Mouse (Mus musculus): ENCODE data around the gene Eno1.
A peak's percentile ranks its signal among the peaks of the same experiment; 100 is the strongest.
"Not testable (repeated sequence)": the region's sequence is repeated elsewhere in the genome, so short reads cannot be mapped to it uniquely, and the experiment has no call there.

The Eno1 gene

DNA sequence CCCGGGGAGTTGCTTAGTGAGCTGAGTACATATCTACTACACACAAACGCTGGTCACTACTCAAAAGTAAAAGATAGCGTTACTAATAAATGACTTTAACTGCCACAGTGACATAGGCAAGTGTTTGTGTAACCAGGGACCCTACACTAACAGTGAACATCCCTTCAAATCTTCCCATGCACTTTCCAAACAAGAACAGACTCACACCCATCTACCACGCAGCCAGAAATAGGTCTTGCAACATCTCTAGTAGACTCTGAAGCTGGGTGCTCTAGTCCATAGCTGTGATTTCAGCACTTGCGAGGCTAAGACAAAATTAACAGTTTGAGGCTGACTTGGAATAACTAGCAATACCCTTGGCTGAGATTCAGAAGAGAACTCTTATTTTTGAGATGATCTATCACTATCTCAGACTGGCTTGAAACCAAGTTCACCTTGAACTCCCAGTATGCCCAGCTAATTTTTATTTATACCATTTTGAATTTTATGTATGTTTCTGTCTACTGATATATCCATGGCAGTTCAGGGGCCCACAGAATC lies 13.3 kb downstream of the Eno1 start:
- ATAC-seq (ENCODE audit: low TSS enrichment) = peak; percentile 83

DNA sequence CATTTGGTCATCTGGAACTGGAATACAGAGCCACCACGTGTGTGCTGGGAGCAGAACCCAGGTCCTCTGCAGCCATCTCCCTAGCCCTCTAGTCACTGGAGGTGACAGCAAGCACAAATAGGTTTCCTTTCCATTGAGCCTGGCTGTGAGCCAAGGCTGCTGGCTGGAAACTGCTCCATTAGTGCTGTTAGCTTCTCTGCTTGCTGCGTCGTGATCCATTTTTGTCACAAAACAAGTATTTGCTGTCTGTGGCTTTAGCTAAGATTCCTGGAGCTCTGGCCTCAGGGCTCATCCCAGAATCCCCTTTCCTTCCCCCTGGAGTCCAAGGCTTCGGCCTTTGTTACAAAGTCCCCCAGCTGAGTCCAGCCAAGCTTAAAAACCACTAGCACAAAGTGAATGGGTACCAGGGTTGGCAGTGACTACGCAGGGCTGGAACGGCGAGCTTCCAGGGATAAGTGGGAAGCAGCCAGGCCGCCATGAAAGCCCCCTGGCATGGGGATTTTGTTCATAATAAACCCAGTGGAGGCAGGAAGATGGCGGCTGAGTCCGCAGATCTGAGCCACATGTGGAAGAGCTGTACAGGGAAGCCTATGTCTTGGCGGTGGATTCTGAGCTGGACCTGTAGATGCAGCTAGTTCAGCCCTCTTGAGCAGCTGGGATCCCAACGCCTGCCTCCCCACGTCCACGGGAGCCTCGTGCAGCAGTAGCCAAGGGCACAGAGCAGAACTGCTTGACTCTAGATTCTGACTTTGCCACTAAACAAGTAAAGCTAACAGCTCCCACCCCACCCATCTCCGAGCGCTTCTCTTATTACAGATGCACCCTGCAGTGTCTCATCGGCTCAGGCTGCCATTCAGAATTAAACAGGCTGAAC lies 14.3 kb downstream of the Eno1 start:
- no peak for ATAC-seq (ENCODE audit: low TSS enrichment)

DNA sequence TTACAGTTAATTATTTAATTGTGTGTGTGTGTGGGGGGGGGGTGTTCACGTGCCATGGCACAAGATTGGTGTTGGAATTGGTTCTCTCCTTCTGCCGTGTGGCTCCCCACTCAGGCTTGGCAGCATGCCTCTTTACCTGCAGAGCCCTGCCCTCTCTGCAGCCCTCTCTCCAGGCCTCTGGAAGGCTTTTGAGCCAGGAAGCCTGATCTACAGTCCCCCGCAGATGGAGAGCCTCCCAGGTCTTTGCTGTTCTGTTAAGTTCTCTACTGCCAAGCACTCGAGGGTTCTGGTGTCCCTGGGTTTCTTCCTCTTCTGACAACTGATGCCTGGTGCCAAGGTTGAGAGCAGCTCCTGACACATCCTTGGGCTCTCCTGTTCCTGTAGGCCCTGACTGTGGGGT lies 17.9 kb downstream of the Eno1 start:
- ATAC-seq (ENCODE audit: low TSS enrichment) = no peak

DNA sequence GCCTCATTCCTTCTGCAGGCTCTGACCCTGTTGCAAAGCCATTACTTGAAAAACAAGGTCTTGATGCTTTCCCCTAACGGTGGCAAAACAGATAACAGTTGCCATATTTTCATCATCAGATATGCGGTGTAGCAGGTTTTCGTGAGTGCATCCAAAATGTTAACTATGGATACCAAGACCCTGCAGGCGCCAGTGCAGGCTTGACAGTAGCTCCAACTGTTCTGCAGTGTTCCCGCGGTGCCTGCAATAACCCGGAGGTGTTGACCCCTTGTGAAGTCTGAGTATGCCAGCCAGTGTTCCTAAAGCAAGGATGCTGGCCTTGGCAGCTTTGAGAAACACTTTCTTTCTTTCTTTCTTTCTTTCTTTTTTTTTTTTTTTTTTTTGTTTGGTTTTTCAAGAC lies 18.7 kb downstream of the Eno1 start:
- no peak for ATAC-seq (ENCODE audit: low TSS enrichment)

GRCm38 (mm10) chr4:150257252-150258204 lies 21.0 kb downstream of the Eno1 start:
- ATAC-seq (ENCODE audit: low TSS enrichment) = peak; percentile 61

GRCm38 (mm10) chr4:150258388-150258787 lies 21.9 kb downstream of the Eno1 start:
- ATAC-seq (ENCODE audit: low TSS enrichment) = peak; percentile 58

GRCm38 (mm10) chr4:150259577-150259976 lies 23.1 kb downstream of the Eno1 start:
- no peak for ATAC-seq (ENCODE audit: low TSS enrichment)

GRCm38 (mm10) chr4:150260111-150260510 lies 23.6 kb downstream of the Eno1 start:
- no peak for ATAC-seq (ENCODE audit: low TSS enrichment)

- no peak for ATAC-seq (ENCODE audit: low TSS enrichment)
Observed at GRCm38 (mm10) chr4:150260745-150261144, 24.2 kb downstream of the Eno1 start.

DNA sequence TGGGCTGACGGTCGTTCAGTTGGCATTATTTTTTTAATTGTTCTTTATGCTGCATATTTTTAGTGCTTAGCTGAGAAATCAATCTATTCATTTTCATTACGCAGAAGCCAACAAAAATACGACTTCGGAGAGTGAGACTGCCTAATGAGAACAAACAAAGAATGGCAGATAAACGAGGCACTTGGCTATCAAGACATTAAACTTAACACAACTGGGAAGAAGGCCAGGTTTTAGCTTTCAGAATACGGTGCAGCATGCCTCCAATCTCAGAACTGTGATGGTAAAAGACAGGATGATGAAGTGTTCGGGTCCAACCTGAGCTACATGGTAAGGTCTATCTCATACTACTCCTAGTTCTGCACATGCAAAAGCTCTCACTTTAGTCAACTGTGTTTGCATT lies 25.8 kb downstream of the Eno1 start:
- no peak for ATAC-seq (ENCODE audit: low TSS enrichment)

- no peak for ATAC-seq (ENCODE audit: low TSS enrichment)
Observed at GRCm38 (mm10) chr4:150264903-150265302, 28.4 kb downstream of the Eno1 start.

DNA sequence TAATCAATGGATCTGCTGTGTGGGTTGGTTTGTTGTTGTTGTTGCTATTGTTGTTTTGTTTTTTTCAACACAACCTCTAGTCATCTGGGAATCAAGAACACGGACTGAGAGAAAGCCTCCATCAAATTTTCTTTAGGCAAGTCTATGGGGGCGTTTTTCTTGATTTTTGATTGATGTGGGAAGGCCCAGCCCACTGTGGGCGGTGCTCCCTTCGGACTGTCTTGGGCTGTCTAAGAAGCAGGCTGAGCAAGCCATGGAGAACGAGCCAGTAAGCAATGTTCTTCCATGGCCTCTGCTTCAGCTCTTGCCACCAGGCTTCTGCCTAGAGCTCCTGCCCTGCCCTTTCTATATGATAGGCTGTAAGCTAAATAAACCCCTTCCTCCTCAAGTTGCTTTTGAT lies 28.9 kb downstream of the Eno1 start:
- no peak for ATAC-seq (ENCODE audit: low TSS enrichment)

- ATAC-seq (ENCODE audit: low TSS enrichment) = no peak
Observed at GRCm38 (mm10) chr4:150266655-150267223, 30.2 kb downstream of the Eno1 start.

- ATAC-seq (ENCODE audit: low TSS enrichment) = no peak
Observed at GRCm38 (mm10) chr4:150268674-150269653, 32.4 kb downstream of the Eno1 start.

- no peak for ATAC-seq (ENCODE audit: low TSS enrichment)
Observed at GRCm38 (mm10) chr4:150269679-150270078, 33.2 kb downstream of the Eno1 start.

- not testable (repeated sequence) for ATAC-seq (ENCODE audit: low TSS enrichment)
Observed at GRCm38 (mm10) chr4:150270718-150271117, 34.2 kb downstream of the Eno1 start.

DNA sequence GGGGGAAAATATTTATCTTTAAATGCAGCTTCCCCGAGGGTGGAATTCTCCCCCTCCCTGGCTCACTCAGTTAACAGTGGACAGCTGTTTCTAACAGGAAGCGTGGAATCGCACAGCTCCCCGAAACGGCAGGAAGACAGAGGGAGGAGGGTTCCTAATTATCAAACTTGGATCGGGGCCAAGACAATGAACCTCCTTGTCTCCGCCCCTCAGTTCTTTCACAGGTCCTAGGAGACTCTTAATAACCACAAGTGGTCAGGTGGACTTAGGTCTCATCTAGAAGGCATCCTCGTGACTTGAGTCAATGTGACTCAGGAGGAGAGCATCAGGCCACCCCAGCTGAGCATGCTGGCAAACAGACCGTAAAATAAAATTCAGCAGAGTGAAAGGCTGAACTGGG lies 36.2 kb downstream of the Eno1 start:
- no peak for ATAC-seq (ENCODE audit: low TSS enrichment)

DNA sequence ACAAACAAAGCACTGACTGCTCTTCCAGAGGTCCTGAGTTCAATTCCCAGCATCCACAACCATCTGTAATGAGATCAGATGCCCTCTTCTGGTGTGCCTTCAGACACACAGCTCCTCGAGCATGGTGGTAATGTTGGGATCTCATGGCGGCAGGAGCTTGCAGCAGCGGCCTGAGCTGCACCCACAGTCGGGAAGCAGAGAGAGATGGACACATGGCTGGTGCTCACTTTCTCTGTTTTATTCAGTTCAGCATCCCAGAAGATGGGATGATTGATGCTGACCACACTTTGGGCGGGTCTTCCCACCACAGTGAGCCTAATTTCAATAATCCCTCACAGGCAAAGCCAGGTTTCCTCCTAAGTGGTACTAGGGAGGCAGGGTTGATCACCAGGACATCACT lies 39.0 kb downstream of the Eno1 start:
- no peak for ATAC-seq (ENCODE audit: low TSS enrichment)

GRCm38 (mm10) chr4:150279336-150279735 lies 42.8 kb downstream of the Eno1 start:
- not testable (repeated sequence) for ATAC-seq (ENCODE audit: low TSS enrichment)

DNA sequence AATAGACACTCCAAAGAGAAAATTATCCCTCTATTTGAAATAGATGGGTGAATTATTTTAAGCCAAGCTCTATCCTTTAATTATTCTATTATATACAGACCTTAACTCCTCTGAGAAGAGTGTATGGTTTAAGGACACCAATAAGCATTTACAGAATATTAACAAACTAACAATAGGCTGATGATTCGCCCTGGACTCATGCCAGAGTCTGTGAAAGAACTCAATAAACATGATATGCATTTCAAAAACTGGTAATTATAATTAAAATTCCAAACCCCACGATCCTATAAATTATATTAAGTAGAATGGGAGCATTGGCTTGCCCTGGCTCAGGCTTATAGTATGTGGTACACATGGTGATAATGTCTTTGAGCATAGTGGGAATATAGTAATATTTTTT lies 43.5 kb downstream of the Eno1 start:
- ATAC-seq (ENCODE audit: low TSS enrichment) = no peak

GRCm38 (mm10) chr4:150280459-150280858 lies 43.9 kb downstream of the Eno1 start:
- ATAC-seq (ENCODE audit: low TSS enrichment) = no peak
